Mouse (Mus musculus): ENCODE measurements around the gene Cbarp. TPM values are rescaled to one million over a fixed set of nuclear protein-coding genes. Genes with fewer than 3 reads are reported as not detected.

The Cbarp gene
- polyA plus RNA-seq, 1 experiment from 2014 or later = 2.4 TPM

DNA sequence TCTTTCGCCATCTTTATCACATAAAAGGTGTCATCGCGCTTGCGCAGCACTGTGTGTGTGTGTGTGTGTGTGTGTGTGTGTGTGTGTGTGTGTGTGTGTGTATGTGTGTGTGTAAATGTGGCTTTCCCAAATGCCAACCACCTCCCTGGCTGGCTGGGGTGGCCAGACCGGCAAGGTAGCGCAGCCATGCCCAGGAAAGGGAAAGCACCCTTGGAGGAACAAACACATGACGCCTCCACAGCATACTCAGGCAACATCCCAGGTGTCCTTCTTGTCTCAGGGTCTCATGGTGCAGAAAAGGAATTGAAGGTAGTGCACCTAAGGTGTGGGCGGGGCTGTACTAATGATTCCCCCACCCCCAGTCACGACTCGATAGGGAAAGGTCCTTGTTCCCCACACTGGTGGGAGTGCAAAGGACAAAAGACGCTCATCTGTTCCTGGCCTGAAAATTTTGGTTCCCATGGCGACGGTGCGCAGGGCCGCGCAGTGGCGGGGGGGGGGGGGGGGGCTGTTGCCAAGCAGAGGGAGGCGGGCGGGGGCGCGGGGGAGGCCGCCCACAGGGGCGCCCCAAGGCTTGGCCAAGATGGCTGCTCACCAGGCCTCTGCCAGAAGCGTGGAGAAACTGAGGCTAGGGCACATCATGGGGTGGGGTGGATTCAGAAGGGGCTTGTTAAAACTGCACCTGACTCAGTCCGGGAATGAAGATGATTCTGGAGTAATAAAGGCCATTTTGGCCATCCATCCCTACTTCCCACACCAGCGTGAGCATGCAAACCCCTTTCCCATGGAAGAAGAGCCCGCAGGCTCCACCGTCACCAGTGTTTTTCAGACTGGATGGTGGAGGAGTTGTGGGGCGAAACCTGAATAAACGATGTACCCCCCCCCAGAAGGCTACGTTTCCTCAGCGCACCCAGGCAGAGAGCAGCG, 2.7 kb downstream of the Cbarp start:
- H3K27ac ChIP-seq = no peak overlapping the region
- H3K79me2 ChIP-seq (ENCODE audit: inconsistent target) = peaks cover 6% of the 10 kb centered on the region
- no peaks in the 10 kb centered on the region for H3K36me3 ChIP-seq (ENCODE audit: inconsistent target)
- 38% methylated on average over 23 of the region's 33 CpGs for WGBS (ENCODE audit: missing documents)
- no peak overlapping the region; the same call in 1 of the 2 replicates for H3K4me3 ChIP-seq (ENCODE audit: inconsistent target)

DNA sequence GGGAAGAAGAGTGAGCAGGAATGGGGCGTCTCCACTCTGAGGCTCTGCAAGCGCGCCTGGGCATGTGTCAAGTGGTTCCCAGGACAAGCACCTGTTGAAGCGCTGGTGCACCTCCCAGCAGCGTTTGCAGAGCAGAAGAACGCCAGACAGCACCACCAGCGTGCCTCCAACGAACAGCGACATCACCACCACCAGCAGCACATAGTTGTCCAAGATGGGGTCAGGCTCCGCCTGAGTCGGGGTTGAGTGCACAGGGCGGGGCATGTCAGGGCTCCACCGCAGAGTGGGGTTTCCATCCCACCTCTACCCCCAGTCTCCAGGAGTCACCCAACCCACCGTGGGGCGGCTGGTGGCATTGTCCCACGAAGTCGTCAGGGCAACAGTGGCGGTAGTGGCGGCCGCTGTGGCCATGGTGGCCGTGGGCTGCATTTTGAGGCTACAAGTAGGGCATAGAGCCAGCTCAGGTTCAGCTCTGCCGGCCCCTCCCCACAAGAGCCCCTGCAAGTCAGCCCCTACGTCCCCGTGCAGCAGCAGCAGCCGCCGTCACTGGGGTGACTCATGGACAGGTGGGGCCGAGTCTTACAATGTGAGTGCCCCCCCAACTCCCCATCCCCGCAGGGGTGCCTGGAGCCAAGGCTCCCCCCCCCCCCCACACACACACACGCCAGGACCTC, 3.5 kb downstream of the Cbarp start:
- no peaks in the 10 kb centered on the region for H3K36me3 ChIP-seq (ENCODE audit: inconsistent target)
- H3K79me2 ChIP-seq (ENCODE audit: inconsistent target) = no peaks in the 10 kb centered on the region
- 56% methylated on average over 25 of the region's 29 CpGs for WGBS (ENCODE audit: missing documents)
- H3K4me3 ChIP-seq (ENCODE audit: inconsistent target) = no peak overlapping the region
- no peak overlapping the region for H3K27ac ChIP-seq

DNA sequence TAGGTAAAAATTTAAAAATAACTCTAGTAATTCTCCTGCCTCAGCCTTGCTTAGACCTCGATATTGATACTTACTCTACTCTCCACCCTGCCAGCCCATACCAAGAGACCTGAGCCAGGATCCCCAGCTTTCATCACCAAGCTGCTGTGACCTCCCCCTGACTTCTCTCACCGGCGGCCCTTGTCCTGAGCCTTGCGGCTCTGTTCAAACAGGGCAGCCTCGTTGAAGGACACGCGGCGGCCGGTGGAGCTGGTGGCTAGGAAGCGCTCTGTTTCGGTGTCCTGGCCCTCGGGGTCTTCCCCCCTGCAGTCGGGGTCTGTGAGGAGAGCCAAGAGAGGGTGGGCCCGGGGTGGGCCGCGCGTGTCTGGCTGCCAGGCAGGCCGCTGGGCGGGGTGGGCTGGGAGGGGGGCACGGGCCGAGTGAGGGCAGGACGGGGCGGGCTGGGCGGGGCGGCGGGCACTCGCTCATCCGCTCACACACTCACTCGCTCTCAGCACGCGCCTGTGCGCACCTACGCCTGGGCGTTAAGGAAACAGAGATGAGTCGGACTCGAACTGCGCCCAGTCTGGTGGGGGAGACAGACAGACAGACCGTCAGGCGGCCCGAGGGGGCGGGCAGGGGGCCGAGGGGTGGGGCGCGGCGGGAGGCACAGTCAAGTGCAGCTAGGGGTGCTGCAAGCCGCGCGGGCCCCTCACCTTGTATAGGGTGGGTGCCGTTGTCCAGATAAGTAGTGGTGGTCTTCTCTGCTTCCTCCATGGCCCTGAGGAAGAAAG, 4.3 kb downstream of the Cbarp start:
- H3K27ac ChIP-seq = no peak overlapping the region
- WGBS (ENCODE audit: missing documents) = 90% methylated on average over 27 of the region's 49 CpGs
- H3K4me3 ChIP-seq (ENCODE audit: inconsistent target) = no peak overlapping the region
- H3K36me3 ChIP-seq (ENCODE audit: inconsistent target) = no peaks in the 10 kb centered on the region
- H3K79me2 ChIP-seq (ENCODE audit: inconsistent target) = no peaks in the 10 kb centered on the region

DNA sequence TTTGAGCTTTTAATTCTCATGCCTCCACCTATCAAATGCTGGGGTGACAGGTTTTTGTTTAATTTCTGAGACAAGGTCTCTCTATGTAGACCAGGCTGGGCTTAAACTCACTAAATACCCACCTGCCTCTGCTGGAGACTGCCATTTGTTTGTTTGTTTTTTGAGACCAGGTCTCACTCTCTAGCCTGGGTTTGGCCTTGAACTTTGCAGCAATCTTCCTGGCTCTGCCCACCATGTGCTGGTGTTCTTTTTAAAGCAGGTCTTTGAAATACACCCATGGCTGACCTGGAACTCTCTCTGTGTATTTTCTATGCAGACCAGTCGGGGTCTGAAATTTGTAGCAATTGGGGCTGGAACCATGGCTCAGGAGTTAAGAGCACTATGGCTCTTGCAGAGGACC, 5.0 kb downstream of the Cbarp start:
- 88% methylated on average over 1 of the region's 1 CpGs for WGBS (ENCODE audit: missing documents)
- no peak overlapping the region for H3K27ac ChIP-seq
- no peaks in the 10 kb centered on the region for H3K79me2 ChIP-seq (ENCODE audit: inconsistent target)
- H3K36me3 ChIP-seq (ENCODE audit: inconsistent target) = peaks cover 5% of the 10 kb centered on the region; the same call in 1 of the 2 replicates
- no peak overlapping the region for H3K4me3 ChIP-seq (ENCODE audit: inconsistent target)

DNA sequence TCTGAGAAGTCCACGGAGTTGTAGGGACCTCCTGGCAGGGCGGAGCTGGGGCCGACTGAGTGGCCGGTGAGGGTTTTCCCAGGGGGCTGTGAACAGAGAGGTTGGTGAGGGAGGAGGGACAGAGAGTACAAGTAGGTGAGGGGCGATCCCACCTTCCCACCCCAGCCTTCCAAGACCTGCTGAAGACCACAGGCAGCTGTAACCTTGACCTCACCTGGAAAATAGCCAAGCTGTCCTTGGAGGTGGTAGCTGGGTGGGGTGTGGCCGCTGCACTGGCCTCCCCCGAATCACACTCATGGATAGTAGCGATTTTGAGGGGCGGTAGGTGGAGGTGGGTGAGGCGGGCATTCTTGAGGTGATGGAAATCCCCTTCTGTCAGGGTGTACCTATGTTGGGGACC, 5.5 kb downstream of the Cbarp start:
- Histone ChIP-seq H3K36me3 (ENCODE audit: inconsistent target) (peaks cover 10% of the 10 kb centered on the region; the same call in 1 of the 2 replicates), H3K79me2 (ENCODE audit: inconsistent target) (no peaks in the 10 kb centered on the region), H3K4me3 (ENCODE audit: inconsistent target) (no peak overlapping the region), H3K27ac (no peak overlapping the region)
- 84% methylated on average over 8 of the region's 10 CpGs for WGBS (ENCODE audit: missing documents)

DNA sequence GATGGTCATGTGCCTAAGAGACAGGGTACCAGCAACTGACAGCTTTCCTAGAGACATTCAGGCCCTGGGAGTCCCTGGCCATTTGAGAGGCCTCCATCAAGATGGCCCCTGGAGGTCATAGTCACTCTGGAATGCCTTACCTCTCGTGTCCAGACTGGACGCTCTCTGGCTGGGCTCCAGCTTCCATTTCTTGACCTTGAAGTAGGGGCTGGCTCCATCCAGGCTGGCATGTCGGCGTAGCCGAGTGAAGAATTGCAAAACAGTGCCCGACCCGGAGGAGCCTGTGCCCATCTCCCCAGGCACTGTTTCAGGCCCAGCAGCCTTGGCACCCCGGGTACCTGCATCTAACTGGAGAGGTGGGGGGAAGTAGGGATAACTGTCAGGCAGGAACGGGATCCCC, 6.2 kb downstream of the Cbarp start:
- no peak overlapping the region for H3K4me3 ChIP-seq (ENCODE audit: inconsistent target)
- no peak overlapping the region for H3K27ac ChIP-seq
- H3K36me3 ChIP-seq (ENCODE audit: inconsistent target) = peaks cover 18% of the 10 kb centered on the region; the same call in 1 of the 2 replicates
- WGBS (ENCODE audit: missing documents) = 93% methylated on average over 9 of the region's 9 CpGs
- H3K79me2 ChIP-seq (ENCODE audit: inconsistent target) = no peaks in the 10 kb centered on the region

DNA sequence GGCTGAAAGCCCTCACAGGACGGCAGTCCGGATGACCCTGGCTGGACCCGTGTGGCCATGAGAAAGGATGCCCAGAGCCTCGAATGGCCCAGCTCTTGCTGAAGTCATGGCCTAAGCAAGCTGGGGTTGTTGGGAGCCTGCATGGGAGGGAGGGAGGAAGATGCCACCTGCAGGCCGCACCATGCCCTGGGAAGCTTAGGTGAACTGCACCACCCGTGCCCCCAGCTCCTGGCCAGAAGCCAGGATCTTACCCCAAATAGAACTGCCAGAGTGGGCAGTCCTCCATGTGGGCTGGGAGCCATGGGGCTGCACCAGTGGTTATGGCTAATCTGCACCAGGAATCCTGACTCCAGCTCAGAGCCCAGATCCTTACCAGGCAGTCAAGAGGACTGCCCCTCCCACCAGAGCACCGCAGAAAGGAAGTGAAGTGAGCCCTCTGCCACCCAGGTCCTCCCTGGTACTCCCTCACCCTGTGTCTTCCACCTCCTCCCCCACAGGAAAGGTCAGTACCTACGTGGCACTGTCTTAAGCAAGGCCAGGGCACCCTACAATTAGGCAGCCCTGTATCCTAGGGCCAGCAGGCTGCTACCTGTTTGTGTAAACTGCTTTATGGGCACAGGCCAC, 7.3 kb downstream of the Cbarp start:
- Histone ChIP-seq H3K36me3 (ENCODE audit: inconsistent target) (peaks cover 29% of the 10 kb centered on the region; the same call in 1 of the 2 replicates), H3K4me3 (ENCODE audit: inconsistent target) (no peak overlapping the region), H3K79me2 (ENCODE audit: inconsistent target) (no peaks in the 10 kb centered on the region; the same call in 1 of the 2 replicates), H3K27ac (no peak overlapping the region)
- WGBS (ENCODE audit: missing documents) = 68% methylated on average over 8 of the region's 8 CpGs

DNA sequence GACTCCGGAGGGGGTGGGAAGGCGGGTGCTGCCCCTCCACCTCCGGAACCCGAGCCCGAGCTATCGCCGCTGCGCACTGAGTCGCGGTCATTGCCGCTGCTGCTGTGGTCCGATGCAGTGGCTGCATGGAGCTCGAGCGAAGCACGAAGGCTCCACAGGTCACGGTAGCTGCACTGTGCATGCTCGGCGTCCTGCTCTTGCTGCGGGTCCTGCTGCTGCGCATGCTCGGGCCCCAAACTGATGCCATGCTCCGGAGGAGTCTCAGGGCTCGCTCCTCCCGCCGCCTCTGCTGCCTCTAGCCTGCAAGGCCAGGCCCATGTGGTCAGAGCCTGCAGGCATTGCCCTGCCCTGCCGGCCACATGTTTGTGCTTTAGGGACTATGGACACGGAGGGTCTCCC, 8.7 kb downstream of the Cbarp start:
- no peak overlapping the region for H3K4me3 ChIP-seq (ENCODE audit: inconsistent target)
- no peak overlapping the region for H3K27ac ChIP-seq
- peaks cover 42% of the 10 kb centered on the region for H3K36me3 ChIP-seq (ENCODE audit: inconsistent target)
- 89% methylated on average over 23 of the region's 27 CpGs for WGBS (ENCODE audit: missing documents)
- peaks cover 11% of the 10 kb centered on the region; the same call in 1 of the 2 replicates for H3K79me2 ChIP-seq (ENCODE audit: inconsistent target)

DNA sequence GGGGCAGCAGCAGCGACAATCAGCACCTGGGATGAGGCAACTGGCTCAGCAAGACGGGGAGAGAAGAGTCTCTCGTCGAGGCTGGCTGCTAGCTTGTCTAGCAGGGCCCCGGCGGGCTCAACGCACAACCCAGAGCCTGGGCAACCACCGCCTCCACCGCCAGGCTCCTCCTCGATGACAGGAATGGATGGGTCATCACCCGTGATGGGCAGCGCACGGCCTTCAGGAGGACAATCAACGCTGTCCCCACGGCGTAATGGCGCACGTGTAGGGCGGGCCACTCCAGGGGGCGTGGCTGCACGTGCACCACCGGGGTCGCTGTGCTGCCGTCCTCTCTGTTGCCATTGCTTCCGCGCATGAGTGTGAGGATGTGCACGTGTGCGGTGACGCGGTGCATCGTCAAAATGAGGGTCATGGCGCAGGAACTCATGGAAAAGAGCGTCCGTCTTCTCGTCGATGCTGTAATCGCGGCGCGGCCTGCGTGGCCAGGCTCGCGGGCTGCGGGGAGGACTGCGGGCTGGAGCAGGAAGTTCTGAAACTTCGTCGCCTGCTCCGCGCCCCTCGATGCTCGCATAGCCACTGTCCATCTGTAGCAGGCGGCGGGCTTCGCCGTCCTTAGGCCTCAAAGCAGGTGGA, 9.2 kb downstream of the Cbarp start:
- no peak overlapping the region for H3K4me3 ChIP-seq (ENCODE audit: inconsistent target)
- H3K27ac ChIP-seq = no peak overlapping the region

DNA sequence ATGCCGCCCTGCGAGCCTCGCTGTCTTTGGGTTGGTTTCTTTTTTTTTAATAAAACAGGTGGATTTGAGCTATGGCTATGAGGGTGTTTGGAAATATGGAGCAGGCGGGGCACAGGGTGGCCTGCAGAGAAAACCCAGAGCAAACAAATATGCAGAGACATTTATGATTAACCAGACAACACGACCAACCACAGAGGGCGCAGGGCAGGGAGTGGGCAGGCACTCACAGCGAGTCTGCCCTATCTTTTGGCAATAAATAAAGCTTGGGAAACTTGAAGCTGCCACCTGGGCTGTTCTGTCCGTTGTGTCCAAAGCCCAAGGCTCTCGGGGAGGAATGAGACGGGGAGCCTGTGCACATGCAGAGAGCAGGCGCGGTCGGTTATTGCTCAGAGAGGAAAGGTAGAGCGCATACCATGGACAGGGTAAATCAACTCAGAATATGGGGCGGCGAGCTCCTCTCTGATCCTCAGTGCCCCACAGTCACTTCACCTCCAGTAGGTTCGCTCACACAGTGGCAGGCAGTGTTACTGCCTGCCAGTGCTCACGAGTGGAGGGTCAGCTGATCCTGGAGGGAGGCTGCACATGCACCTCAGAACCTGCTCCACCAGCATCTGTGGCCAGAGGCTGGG, 10.1 kb downstream of the Cbarp start:
- Histone ChIP-seq H3K27ac (no peak overlapping the region), H3K36me3 (ENCODE audit: inconsistent target) (peaks cover 56% of the 10 kb centered on the region), H3K79me2 (ENCODE audit: inconsistent target) (peaks cover 25% of the 10 kb centered on the region), H3K4me3 (ENCODE audit: inconsistent target) (no peak overlapping the region)
- WGBS (ENCODE audit: missing documents) = 96% methylated on average over 18 of the region's 18 CpGs

More for the DNA sequence above, 9.2 kb downstream of the Cbarp start:
- peaks cover 16% of the 10 kb centered on the region for H3K79me2 ChIP-seq (ENCODE audit: inconsistent target)
- WGBS (ENCODE audit: missing documents) = 87% methylated on average over 51 of the region's 55 CpGs
- H3K36me3 ChIP-seq (ENCODE audit: inconsistent target) = peaks cover 47% of the 10 kb centered on the region

DNA sequence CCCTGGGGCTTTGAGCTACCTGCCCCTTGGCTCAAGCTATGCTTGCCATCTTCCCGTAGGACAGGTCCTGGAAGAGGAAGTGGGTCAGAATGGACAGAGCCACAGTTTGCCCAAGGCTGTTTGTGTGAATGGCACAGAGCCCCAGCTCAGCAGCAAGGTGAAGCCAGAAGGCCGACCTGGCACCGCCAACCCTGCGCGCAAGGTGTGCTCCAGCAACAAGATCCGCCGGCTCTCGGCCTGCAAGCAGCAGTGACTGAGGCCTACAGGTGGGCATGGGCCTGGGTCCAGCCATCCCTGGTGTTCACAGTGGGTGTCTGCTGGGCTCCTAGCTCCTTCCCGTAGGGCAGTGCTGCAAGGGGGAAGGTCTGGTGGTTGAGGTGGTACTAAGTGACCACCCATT, 10.8 kb downstream of the Cbarp start:
- Histone ChIP-seq H3K4me3 (ENCODE audit: inconsistent target) (no peak overlapping the region), H3K36me3 (ENCODE audit: inconsistent target) (peaks cover 62% of the 10 kb centered on the region)
- WGBS (ENCODE audit: missing documents) = 90% methylated on average over 8 of the region's 9 CpGs

DNA sequence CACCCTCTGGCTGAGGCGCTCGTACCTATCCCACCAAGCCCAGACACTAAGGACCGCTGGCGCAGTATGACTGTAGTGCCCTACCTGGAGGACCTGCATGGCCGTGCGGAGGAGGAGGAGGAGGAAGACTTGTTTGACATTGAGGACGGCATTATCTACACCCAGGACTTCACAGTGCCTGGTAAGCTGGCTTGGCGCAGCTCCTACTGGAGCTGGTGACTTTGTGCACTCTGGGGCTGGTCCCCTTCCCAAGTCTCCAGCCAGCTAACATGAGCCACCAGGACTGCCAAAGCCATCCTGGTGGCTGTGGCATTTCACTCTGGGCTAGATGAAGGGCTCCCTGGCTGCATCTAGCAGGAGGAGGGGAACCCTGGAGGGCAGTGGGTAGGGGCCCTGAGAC, 12.7 kb downstream of the Cbarp start:
- peaks cover 65% of the 10 kb centered on the region for H3K36me3 ChIP-seq (ENCODE audit: inconsistent target)
- peaks cover 51% of the 10 kb centered on the region for H3K79me2 ChIP-seq (ENCODE audit: inconsistent target)
- WGBS (ENCODE audit: missing documents) = 96% methylated on average over 4 of the region's 8 CpGs
- no peak overlapping the region for H3K4me3 ChIP-seq (ENCODE audit: inconsistent target)
- no peak overlapping the region for H3K27ac ChIP-seq

More for the DNA sequence above, 10.8 kb downstream of the Cbarp start:
- H3K79me2 ChIP-seq (ENCODE audit: inconsistent target) = peaks cover 32% of the 10 kb centered on the region
- no peak overlapping the region for H3K27ac ChIP-seq

DNA sequence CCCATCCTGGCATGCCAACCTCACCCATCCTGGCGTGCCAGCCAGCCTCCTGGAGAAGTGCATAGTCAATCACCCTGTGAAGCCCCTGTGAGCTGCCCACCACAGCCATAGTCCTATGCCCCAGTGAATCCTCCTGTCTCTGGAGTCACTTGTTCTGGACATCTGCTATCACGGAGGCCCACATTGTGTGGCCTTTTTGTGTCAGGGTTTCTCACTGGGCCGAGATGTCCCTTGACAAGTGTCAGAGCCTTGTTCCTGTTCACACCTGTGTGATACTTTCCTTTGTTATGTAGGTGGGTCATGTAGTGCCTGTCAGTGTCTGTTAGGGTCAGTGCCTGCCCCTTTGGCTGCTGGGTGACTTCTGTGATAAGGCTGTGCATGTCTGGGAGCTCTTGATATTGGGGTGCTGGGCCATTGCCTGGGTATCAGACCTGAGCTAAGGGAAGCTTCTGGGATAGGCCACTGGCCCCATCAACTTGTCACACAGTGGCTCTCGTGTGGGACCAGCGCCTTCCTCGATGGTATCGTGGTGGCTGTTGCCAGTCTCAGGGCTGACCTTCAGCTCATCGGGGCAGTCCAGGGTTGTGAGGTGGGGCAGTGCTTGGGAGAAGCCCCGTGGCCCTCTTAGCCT, 16.6 kb downstream of the Cbarp start:
- no peak overlapping the region for H3K27ac ChIP-seq
- H3K36me3 ChIP-seq (ENCODE audit: inconsistent target) = peaks cover 49% of the 10 kb centered on the region
- WGBS (ENCODE audit: missing documents) = 92% methylated on average over 9 of the region's 9 CpGs
- no peak overlapping the region for H3K4me3 ChIP-seq (ENCODE audit: inconsistent target)
- peaks cover 90% of the 10 kb centered on the region for H3K79me2 ChIP-seq (ENCODE audit: inconsistent target)
